Mouse (Mus musculus): ENCODE measurements around the gene App.

App gene

DNA sequence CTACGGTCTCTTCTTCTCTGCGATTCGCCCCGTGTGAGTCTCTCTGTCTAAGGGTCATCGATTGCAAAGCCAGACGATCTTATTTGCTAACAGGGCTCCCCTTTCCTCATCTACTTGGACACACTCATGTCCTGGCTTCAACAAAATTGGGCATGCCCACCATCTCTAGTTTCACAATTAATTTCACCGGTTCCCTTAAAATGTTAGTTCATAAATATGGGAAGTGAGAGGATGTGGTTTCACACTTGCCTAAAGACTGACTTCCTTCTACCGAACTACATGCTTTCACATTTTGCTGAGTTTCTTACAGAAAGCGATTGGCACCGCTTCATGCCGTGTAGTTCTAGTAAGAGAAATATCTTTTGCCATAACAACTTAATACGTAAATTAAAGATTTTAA lies 101.8 kb downstream of the App start:
- DNase-seq: no peak

DNA sequence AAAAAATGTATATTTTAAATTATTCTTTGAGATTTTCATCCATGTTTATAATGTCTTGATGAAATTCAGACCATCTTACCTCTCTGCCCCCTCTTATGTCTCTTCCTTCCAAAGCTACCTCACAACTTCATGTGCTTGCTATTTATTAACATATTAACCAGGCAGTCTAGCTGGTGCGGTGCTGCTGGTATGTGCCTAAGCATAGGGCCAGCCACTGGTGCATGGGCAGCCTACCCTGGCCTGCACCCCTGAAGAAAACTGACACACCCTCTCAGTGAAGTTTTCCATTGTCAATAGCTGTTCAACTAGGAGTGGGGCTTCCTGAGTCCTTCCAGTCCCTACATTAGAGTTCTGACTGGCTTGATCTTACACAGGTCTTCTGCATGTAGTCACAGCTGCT lies 102.3 kb downstream of the App start:
- DNase-seq: no peak

DNA sequence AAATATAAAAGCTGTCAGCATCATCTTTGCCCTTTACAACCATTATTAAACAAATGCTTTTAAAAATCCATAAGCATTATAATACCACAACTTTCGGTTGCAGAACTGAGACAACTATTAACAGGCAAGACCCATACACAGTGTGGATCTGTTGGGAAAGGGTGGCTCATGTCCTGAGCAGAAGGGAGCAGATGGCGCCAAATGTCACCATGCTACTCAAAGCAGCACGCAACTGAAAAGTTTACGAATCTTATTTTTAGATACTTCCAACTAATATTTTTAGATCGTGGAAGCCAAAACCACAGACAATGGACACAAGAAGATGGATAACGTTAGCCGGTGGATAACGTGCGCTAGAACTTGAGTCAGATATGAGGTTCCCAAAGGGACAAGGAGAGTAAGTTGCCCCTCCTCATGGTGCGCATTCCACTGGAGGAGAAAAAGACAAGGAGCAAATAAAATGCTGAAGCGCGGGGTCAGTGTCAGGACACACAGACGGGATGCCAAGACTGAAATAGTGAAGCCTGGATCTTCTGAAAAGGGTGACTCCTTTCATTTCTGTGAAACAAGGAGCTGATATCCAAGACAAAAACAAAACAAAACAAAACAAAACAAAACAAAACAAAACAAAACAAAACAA lies 106.2 kb downstream of the App start:
- peak; percentile 61 for DNase-seq

DNA sequence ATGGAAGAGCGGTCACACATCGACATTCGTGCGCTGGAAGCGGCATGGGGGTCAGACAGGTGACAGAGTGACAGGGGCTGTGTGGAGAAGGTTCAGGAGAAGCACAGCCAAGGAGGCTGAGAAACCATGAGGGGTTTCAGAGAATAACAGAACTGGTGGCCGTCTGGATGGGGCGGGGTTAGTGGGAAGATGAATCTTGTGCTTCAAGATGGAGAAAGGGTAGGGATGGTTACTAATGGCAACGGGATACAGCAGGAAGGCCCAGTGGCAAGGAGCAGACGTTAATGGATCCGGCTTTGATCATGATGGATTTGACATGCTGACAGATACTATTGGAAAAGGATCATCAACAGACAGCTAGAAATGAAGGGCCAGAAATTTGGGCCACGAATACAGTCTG lies 107.3 kb downstream of the App start:
- DNase-seq: no peak

DNA sequence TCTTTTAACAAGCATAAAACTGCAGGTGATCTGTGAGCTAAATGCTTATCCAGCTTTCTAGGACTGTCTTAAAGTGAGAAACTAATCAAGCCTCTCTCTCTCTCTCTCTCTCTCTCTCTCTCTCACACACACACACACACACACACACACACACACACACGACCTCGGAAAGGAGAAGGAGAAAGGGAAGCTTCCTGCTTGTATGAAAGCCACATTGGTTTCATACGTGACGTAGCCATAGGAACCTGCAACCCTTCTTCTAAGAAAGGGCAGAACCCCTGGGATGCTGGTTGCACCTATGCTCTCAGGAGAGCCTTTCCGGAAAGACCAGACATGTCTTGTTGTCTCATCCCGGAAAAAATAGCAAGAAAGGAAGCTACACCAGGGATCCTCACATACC lies 108.8 kb downstream of the App start:
- DNase-seq: no peak

DNA sequence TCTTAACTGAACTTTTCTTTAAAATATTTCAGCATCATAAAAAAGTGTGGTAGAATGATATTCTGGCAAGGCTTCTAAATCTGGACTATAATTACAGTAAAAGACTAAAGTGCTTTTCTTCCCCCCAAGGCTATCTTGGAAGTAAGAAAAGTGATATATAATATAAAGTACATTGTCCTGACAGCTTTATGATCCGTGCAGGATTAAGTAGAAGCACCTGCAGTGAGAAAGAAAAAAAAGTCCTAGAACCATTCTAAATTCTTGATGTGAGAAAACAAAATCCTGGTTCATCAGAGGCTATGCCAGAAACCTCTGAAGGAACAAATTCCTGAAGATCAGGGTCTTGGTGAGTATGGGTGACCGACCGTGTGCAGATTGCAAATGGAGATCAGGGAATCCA lies 110.8 kb downstream of the App start:
- no peak for DNase-seq

DNA sequence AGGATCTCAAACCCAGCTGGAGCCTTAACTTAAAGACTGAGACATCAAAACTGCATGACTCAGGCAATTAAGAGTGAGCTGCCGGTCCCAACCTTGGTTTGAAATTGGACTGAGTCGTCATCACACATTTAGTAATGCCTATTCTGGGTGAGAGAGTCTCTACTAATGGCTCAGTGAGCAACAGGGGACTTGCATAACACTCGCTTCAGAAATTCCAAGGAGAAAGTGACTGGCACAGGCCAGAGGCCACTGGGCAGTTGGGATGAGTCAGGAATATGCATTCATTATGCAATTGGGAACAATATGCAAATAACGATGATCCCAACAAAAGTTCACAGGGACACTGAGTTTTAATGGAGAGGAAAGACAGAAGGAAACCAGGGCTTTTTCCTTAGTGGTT lies 111.8 kb downstream of the App start:
- no peak for DNase-seq

DNA sequence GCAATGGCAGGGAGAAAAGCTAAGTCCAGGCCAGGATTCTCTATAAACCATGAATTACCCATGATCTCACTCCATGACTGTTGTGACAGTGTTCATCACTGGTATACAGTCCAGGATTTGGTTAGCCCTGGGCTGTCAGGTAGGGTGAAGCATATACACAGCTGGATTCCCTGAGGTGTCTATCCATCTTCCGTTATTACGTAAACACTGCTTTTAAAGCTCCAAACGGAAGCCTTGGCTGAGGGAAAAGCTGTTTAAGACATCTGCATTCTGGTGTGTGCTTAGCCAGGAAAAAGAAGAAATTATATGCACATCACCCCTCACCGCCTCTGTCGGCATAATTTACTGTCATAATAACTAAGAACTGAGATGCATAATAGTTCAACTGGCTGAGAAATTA lies 115.4 kb downstream of the App start:
- no peak for DNase-seq

DNA sequence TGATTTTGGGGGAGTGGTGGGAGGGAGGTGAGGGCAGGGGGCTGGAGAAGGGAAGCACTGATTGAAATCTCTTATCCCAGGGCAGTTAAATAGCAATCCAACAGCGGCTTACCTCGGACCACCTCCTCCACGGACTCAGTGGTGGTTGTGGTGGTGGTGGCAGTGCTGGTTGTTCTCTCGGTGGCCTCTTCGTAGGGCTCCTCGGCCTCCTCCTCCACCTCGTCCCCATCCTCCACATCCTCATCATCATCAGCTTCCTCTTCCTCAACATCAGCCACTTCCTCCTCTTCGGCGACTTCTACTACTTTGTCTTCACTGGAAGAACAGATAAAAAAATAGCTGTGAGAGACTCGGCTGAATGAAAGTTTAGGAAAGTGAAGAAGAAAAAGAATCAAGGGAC lies 117.4 kb downstream of the App start:
- DNase-seq: no peak

DNA sequence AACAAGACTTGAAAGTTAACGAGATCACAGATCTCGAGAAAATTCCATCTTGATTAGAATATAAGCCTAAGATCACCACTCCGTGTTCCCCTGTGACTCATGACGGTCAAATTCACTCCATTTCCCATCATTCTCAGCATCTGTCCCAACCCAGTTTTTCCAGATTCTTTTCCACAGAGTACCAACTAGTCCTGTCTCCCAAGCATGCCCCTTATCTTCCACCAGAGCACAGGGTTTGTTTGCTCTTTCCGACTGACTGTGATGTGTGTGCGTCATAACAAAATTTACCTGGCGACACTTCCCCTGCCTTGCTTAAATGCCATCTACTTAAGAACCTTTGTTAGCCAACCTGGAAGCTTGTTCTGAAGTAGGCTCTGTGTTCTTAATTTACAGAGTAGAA lies 119.6 kb downstream of the App start:
- no peak for DNase-seq

DNA sequence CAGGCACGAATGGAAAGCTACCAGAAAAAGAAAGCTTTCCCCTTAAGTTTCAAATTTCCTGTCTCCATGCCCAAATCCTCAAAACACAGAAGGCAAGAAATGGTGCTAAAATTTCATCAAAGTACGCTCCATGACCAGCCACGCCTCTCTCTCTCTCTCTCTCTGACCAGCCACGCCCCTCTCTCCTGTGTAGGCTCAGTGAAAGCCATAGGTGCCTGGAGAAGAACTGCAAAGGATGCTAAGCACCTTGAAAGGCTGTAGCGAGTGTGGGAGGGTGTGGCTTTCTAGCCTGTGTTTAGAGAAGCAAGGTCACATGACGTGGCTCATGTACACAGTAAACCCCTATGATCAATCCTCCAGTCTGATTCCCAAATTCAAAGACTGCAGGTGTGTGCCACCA lies 126.3 kb downstream of the App start:
- no peak for DNase-seq

DNA sequence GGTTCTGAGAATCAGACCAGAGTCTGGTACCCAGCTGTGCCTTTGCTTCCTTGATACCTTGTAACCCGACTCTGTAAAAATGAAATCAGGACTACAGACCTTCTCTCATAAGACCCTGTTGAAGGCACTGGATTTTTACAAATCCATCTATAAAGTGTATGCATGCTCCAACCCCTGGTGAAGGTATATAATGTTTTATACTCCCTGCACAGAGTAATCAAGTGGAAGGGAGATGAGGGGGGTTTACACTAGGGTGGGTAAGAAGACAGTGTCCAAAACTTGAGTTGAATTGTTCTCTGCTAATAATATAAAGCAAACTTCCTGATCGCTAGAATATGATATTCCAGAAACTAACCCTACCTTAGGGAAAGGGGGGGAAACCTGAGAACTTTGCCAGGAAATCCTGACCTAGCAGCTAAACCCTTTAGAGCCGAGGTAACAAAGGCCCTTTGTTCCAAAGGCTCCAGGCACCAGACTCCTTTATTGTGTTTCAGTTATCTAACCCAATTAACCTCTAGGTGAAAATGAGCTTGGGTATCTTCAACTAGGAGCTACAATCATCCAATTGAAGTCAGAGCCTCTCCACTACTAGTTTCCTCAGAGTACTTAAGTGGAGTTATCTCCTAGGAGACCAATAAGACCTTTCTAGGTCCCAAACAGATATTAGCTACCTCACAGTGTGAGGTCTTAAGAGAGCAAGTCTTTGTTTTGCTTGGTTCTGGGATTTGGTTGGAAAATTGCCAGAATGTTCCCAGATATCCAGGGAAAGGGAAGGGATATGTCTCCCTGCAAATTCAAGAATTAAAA lies 132.2 kb downstream of the App start:
- DNase-seq: no peak

DNA sequence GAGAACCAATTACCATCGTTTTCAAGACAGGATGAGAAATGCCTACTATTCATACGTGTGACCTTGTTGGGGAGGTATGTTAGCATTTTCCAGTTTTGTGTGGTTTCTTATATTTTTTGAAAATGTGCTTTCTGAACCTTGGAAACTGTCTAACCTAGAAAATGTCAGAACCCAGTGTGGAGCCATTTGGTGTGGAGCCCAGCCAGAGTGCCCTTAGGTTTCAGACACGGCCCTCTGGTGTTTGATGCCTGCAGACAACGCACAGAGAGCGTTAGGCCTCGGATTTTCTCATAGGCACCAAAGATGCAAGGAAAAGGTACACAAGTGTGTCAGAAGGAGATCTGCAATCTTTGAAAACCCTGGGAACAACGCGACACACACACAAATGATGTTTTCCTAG lies 134.8 kb downstream of the App start:
- DNase-seq: no peak

DNA sequence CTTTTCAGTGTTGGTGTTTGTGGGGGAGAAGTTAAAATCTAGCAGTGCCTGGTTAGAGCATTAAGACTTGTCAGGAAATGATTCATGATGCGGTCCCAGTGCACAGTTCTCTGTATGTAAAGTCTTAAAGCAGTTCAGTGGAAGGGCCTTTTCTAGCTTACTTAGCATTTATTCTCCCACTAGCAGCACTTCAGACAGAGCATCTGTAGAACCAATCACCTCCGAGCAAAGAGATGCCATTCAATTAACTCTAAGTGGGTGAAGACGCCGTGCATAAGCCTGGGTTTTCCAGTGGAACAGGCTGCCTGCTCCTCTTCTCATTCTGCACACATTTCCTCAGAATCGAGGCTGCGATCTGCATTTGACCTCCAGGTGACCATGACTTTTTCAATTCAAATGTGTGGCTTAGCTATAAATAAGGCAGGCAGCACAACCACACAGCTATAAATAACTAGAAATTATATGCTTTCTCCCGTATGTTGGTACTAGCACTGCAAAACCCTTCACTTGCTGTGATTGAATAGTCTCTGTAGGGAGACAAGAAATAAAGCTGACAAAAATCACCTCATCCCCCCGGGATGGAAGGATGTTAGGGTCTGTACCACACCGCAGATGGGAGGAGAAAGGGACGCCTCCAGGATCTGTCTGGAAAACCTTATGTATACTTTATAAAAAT lies 135.5 kb downstream of the App start:
- no peak for DNase-seq

DNA sequence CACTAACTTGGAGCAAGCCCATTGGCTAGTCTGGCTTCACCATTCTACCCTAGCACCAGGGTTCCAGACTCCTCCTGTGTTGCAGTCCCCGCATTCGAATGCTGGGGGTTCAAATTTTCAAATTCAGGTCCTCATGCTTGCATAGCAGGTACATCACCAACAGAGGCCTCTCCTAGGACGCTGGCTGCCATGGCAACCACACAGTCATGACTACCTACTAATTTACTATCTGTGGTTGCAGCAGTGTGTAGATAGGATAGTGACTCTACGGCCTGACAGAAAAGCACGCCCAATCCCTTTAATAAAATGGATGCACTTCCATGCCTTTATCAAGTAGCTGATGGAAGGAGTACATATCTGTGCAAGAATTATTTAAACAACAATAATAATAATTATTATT lies 137.8 kb downstream of the App start:
- no peak for DNase-seq

DNA sequence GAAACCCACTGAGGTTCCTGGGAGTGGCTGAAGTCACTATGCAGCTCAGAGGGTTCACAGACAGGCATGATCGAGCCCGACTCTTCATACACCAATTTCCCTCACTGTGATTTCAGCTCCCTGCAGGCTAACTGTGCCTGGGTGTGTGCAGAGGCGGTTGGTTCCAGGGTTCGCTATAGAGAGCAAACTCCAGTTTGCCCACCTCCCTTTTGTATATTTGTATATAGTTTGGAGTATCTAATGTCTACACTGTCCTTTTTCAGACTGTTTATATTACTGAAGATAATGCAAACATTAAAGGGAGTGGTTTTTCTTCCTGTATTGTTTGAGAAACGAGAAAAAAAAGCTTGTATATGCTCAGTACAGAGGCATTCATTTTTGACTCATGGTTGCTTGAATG lies 139.8 kb downstream of the App start:
- no peak for DNase-seq

DNA sequence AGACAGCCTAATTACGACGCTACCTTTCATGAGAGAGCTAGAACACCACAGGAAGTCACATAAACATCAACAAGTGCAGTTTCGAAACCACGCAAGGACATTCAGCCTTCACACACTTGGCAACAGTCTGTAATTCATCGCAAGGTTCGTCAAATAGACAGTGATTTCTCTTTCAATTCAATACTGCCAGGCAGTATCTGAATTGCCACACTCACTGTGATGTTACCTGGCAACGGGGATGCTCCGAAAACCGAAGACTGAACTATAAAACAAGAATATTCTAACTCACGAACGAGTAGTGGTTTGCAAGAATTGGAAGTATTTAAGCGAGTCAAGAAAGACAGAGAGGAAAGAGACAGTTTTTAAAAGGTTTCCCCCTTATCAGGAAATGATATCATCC lies 142.8 kb downstream of the App start:
- DNase-seq: no peak

DNA sequence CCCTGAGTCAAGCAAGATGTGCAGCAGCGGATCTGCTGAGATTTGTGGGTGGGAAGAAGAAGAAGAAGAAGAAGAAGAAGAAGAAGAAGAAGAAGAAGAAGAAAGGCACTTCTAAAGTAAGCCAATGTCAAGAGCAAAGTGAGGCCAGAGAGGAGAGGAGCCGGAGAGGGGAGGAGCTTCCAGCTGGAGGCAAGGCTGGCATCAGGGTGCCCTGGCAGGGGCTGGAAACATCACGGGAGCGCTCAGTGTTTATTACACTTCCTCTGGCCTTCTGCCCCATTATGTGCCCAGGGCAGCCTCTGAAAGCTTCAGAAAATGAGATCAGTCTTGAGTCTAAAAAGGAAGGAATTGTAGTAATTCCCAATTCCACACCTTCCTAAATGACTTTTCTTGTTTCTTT lies 145.2 kb downstream of the App start:
- no peak for DNase-seq

DNA sequence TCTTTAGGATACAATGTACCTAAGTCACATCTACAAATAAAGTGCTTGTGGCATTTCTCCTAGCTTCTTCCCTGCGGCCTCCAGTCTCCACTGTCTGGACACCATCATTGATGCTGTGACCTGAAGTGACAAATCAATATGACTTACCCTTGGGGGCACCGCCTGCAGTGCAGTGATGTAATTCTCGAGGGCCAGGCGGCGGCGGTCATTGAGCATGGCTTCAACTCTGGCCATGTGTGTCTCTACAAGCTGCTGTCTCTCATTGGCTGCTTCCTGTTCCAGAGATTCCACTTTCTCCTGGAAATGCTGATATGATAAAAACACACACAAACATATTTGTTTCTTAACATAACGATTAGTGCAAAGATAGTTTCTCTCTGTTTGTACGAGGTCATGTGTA lies 148.9 kb downstream of the App start:
- no peak for DNase-seq

DNA sequence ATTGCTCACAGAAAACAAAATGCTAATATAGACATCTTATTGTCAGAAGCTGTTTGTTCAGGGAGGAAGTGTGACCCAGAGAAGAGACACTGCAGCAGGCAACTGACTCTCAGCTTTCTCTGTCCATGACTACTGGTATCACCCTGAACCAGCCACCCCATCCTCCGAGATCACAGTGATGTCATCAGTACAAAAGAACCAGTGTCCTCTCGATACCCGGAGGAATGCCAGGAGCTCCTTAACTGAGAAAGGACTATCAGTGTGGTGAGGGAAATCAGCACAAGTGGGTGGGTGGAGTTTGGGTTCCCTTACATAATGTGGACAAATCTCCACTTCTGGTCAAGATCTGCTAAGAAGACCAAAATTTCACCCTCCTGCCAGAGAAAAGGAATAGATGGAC lies 150.5 kb downstream of the App start:
- DNase-seq: peak; percentile 92

DNA sequence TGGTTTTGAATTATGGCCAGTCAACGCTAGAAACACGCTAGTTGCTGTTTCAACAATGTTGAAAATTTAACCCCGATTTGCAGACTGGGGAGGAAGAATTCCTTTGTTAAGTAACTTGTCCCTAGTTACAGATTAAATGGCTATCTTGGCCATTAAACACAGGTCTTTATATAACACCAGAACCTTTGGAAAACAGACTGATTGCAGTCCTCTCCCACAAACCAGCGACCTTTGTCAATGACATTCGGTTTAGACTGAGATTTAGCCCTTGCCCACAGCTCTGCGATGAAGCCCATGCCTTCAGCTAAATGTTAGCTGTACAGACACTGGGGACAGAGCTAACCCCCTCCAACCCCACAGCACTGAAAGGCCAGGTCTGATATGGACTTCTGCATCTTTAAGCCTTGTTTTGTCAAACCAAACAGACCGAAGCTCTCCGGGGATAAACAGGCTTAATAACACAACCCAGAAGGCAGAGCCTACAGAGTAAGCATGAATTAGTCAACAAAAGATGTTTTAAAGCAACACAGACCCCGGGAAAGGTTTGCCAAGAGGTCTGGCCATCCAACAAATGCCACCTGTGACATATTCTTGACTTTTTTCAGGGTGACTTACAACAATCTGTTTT lies 152.8 kb downstream of the App start:
- no peak for DNase-seq

DNA sequence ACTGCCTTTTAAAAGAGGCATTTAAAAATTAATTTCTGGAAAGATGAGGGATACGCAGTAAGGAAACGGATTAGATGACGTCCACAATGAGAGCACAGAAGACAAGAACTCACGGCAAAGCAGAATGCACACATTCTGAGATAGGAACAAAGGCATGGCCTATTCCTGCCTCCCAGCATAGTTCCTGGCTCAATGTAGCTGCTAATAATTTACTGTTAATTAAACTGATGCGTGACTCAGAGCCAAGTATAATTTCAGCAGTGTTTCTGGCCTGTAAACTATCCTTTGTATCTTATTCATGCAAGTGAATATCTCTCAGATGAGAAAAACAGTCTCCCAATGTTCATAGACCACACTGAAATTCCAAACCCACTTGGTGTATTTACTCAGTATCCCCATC lies 154.3 kb downstream of the App start:
- no peak for DNase-seq

DNA sequence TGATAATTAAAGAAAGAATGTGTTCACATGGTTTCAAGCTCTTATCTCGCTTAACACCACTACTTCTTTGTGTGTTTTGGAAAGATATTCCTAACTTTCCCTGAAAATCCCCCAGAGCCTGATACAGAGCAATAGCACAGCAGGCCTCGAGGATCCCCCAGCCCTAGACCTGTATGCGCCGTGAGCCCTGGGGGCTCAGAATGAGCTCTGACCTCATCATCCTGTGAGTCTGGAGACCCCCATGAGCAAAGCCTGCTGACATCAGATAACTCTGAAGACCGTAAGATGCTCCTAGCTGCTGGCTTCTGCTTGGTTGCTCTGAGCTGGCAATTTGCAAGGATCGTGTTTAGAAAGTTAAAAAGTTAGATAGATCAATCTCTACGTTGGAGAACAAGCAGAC lies 155.7 kb downstream of the App start:
- no peak for DNase-seq

DNA sequence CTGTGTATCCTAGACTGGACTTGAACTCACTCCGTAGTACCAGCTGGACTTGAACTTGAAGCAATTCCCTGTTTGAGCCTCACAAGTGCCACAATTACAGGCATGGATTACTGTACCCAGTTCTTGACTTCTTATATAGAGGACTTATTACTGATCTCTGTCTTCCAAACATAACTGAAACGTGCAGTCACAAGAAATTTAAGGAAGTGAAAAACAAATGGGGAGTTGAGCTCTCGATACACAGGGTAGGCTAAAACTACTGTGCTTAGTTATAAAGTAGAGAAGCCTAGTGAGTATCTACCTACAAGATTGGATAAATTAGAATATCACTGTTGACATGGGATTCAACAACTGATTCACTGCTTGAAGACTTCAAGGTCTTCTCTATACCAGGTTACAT lies 160.9 kb downstream of the App start:
- no peak for DNase-seq

Measured in layer of hippocampus, adult 9-11 months (tissue).